Mouse (Mus musculus) megakaryocyte-erythroid progenitor cell, adult 5-6 weeks (primary cell): ENCODE measurements around the gene Cmtm4. TPM values are rescaled to one million over a fixed set of nuclear protein-coding genes. Genes with fewer than 3 reads are reported as not detected.

ENCODE experiments used
- ATAC-seq: replicated peaks from 2 replicates; pipeline ENCODE4 v1.8.0; 2016; ENCODE audit warnings: mild to moderate bottlenecking, inconsistent platforms; ENCODE audit not compliant: severe bottlenecking, poor library complexity, low FRiP score, low TSS enrichment
- total RNA-seq, 2 experiments: library from RNA; stranded (forward) in 1 of 2; stranded (reverse) in 1 of 2; fragments of 200-1000, 215-1000 nt in 1 of 2; fragments of >200 nt in 1 of 2; fragmentation: Nextera tagmentation in 1 of 2; gene quantifications; 2 replicates each; pipeline ENCODE4 v1.2.3; 2014 to 2017

Cmtm4 gene
- total RNA-seq, 2 experiments from 2014 or later: 1.2 to 1.7 TPM

GRCm38 (mm10) chr8:104412805-104413532 is 17.4 kb upstream of the Cmtm4 start:
- no peak for ATAC-seq

GRCm38 (mm10) chr8:104411972-104412371 is 16.4 kb upstream of the Cmtm4 start:
- no peak for ATAC-seq

GRCm38 (mm10) chr8:104411468-104411867 is 15.9 kb upstream of the Cmtm4 start:
- no peak for ATAC-seq

GRCm38 (mm10) chr8:104410628-104411273 is 15.1 kb upstream of the Cmtm4 start:
- 0 out of 2 replicates have a peak, but pooled peaks have one; percentile 16 for ATAC-seq

GRCm38 (mm10) chr8:104408328-104409110 is 12.9 kb upstream of the Cmtm4 start:
- ATAC-seq: no peak

- no peak for ATAC-seq
Measured at GRCm38 (mm10) chr8:104406340-104407128, 10.9 kb upstream of the Cmtm4 start.

- no peak for ATAC-seq
Measured at GRCm38 (mm10) chr8:104405430-104406187, 10.0 kb upstream of the Cmtm4 start.

- ATAC-seq: peak; percentile 61
Measured at GRCm38 (mm10) chr8:104403596-104403995, 8.0 kb upstream of the Cmtm4 start.

GRCm38 (mm10) chr8:104394801-104395702 is 555 bp downstream of the Cmtm4 start:
- peak; percentile 48 for ATAC-seq

GRCm38 (mm10) chr8:104393767-104394166 is 1.8 kb downstream of the Cmtm4 start:
- ATAC-seq: no peak

GRCm38 (mm10) chr8:104393139-104393538 is 2.5 kb downstream of the Cmtm4 start:
- ATAC-seq: no peak

GRCm38 (mm10) chr8:104390245-104390644 is 5.4 kb downstream of the Cmtm4 start:
- no peak for ATAC-seq

GRCm38 (mm10) chr8:104387980-104388379 is 7.6 kb downstream of the Cmtm4 start:
- no peak for ATAC-seq

GRCm38 (mm10) chr8:104387501-104387900 is 8.1 kb downstream of the Cmtm4 start:
- ATAC-seq: no peak

- no peak for ATAC-seq
Measured at GRCm38 (mm10) chr8:104386693-104387092, 8.9 kb downstream of the Cmtm4 start.

GRCm38 (mm10) chr8:104383977-104384376 is 11.6 kb downstream of the Cmtm4 start:
- ATAC-seq: no peak

GRCm38 (mm10) chr8:104383296-104383695 is 12.3 kb downstream of the Cmtm4 start:
- ATAC-seq: no peak

GRCm38 (mm10) chr8:104380961-104381411 is 14.6 kb downstream of the Cmtm4 start:
- no peak for ATAC-seq
